ENCODE assay signal across 28 mouse cellular contexts in the genomic region with DNA sequence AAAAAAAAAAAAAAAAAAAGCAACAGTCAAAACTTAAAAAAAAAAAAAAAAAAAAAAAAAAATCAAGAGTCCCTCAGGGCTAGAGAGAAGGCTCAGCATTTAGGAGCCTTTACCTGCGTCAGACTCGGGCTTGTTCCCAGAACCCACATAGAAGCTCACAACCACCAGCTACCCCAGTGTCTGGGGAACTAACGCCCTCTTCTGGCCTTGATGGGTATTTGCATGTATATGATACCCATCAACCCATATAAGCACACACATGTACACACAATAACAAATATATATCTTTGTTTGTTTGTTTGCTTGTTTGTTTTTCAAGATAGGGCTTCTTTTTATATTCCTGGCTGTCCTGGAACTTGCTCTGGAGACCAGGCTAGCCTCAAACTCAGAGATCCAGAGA. TPM values are rescaled to one million over a fixed set of nuclear protein-coding genes. Genes with fewer than 3 reads are reported as not detected.
A peak's percentile ranks its signal among the peaks of the same experiment; 100 is the strongest.
DNase-seq lines count a peak whose midpoint lies in the region; ATAC-seq and TF ChIP-seq lines count a peak whose summit lies in the region.
"Had no signal": no experiment of that assay in that cellular context is flagged by ENCODE, and none has a peak within 500 bp of the region (broad histone marks: within the 10 kb centered on the region; RNA-seq: fewer than 3 reads in every experiment).

No protein-coding gene starts in this region.

- H3K79me2 ChIP-seq in MEL (ENCODE audit: control insufficient read depth, insufficient read depth, low read length, poor library complexity), result no peaks in the 10 kb centered on the region

- no peak overlapping the region for H3K27ac ChIP-seq in layer of hippocampus, adult 2 months
- H3K27ac ChIP-seq in midbrain, postnatal 0 days (ENCODE audit: low read depth, low read length), result no peak overlapping the region
- no peak overlapping the region for H3K27ac ChIP-seq in midbrain, embryonic 10.5 days (replicated peaks)
- H3K27ac ChIP-seq in MEL (ENCODE audit: control insufficient read depth, low read depth, low read length), result no peak overlapping the region
- H3K27ac ChIP-seq in stomach, postnatal 0 days (replicated peaks), result no peak overlapping the region
- H3K27ac ChIP-seq: embryonic facial prominence, embryonic 13.5 days; forebrain, embryonic 13.5 days; heart, embryonic 15.5 days; hindbrain, embryonic 10.5 days; limb, embryonic 10.5 days; lung, embryonic 15.5 days; macrophage had no signal

- peak; percentile 7; the same call in 1 of the 2 replicates for TF ChIP-seq RAD21 in MEL (IDR thresholded peaks at IDR 0.05; ENCODE audit: low read depth, low read length)

- H3K9me3 ChIP-seq in midbrain, postnatal 0 days (ENCODE audit: low read length), result no peaks in the 10 kb centered on the region
- peaks cover 14% of the 10 kb centered on the region; the same call in 1 of the 2 replicates for H3K9me3 ChIP-seq in midbrain, embryonic 10.5 days (replicated peaks)
- H3K9me3 ChIP-seq in MEL (replicated peaks; ENCODE audit: insufficient read depth, low read length), result no peaks in the 10 kb centered on the region
- no peaks in the 10 kb centered on the region for H3K9me3 ChIP-seq in stomach, postnatal 0 days (ENCODE audit: control insufficient read depth, low read length)
- H3K9me3 ChIP-seq: heart, embryonic 15.5 days; limb, embryonic 10.5 days; lung, embryonic 15.5 days had no signal

- no peak for TF ChIP-seq EP300 in MEL (IDR thresholded peaks at IDR 0.05; ENCODE audit: low read depth in 1 of 2, low read length in 2 of 2)
- TF ChIP-seq EP300 in stomach, postnatal 0 days (optimal IDR thresholded peaks at IDR 0.05), result no peak

- no peak for ATAC-seq in midbrain, postnatal 0 days (ENCODE audit: low FRiP score)
- no peak for ATAC-seq in stomach, postnatal 0 days (ENCODE audit: low FRiP score, low TSS enrichment)
- ATAC-seq: activated CD4-positive, CD25-positive, alpha-beta regulatory T cell, adult 4 months; forebrain, embryonic 13.5 days had no signal

- H3K36me3 ChIP-seq in midbrain, postnatal 0 days (ENCODE audit: insufficient read depth, low read length), result no peaks in the 10 kb centered on the region
- H3K36me3 ChIP-seq in midbrain, embryonic 10.5 days, result no peaks in the 10 kb centered on the region
- H3K36me3 ChIP-seq in MEL (ENCODE audit: control insufficient read depth in 1 of 2, insufficient read depth in 2 of 2, low read length in 2 of 2), result no peaks in the 10 kb centered on the region
- no peaks in the 10 kb centered on the region for H3K36me3 ChIP-seq in stomach, postnatal 0 days (ENCODE audit: control insufficient read depth, insufficient read depth, low read length)
- H3K36me3 ChIP-seq: embryonic facial prominence, embryonic 13.5 days; heart, embryonic 15.5 days; hindbrain, embryonic 10.5 days; limb, embryonic 10.5 days; lung, embryonic 15.5 days had no signal

- no peak overlapping the region for H3K4me2 ChIP-seq in midbrain, postnatal 0 days (ENCODE audit: low read depth, low read length, poor library complexity, severe bottlenecking)
- H3K4me2 ChIP-seq in stomach, postnatal 0 days (replicated peaks; ENCODE audit: low read depth), result no peak overlapping the region
- H3K4me2 ChIP-seq: embryonic facial prominence, embryonic 13.5 days; forebrain, embryonic 13.5 days; heart, embryonic 15.5 days; lung, embryonic 15.5 days had no signal

- H3K4me3 ChIP-seq in layer of hippocampus, adult 2 months, result no peak overlapping the region
- H3K4me3 ChIP-seq in midbrain, postnatal 0 days (ENCODE audit: low read depth, low read length), result no peak overlapping the region
- no peak overlapping the region for H3K4me3 ChIP-seq in midbrain, embryonic 10.5 days
- no peak overlapping the region for H3K4me3 ChIP-seq in MEL (ENCODE audit: control insufficient read depth in 1 of 2, insufficient read depth in 1 of 2, low read depth in 2 of 2, low read length in 2 of 2)
- no peak overlapping the region for H3K4me3 ChIP-seq in stomach, postnatal 0 days (ENCODE audit: low read depth, low read length)
- H3K4me3 ChIP-seq: embryonic facial prominence, embryonic 13.5 days; erythroblast, embryonic 14.5 days; forebrain, embryonic 13.5 days; heart, embryonic 15.5 days; hindbrain, embryonic 10.5 days; limb, embryonic 10.5 days; lung, embryonic 15.5 days had no signal

- peak; percentile 39; the same call in 1 of the 2 replicates for TF ChIP-seq CTCF in layer of hippocampus, adult 2 months (conservative IDR thresholded peaks at IDR 0.05)
- 0 out of 2 replicates have a peak, but pooled peaks have one; percentile 15 for TF ChIP-seq CTCF in midbrain, postnatal 0 days (IDR thresholded peaks at IDR 0.05)
- TF ChIP-seq CTCF in MEL (IDR thresholded peaks at IDR 0.05 in 2 of 3, conservative IDR thresholded peaks at IDR 0.05 in 1 of 3; ENCODE audit: control insufficient read depth in 1 of 3, insufficient read depth in 1 of 3, low read depth in 2 of 3, low read length in 3 of 3, poor library complexity in 1 of 3, severe bottlenecking in 1 of 3), result peak in 2 of 3 experiments; percentile 20 to 34; a peak in 3 of 6 replicates
- TF ChIP-seq CTCF in stomach, postnatal 0 days (IDR thresholded peaks at IDR 0.05; ENCODE audit: low read depth), result 0 out of 2 replicates have a peak, but pooled peaks have one; percentile 24

- 71% methylated on average over 3 of the region's 3 CpGs for WGBS in midbrain, postnatal 0 days
- 68% methylated on average over 3 of the region's 3 CpGs for WGBS in midbrain, embryonic 10.5 days
- WGBS in stomach, postnatal 0 days, result 83% methylated on average over 3 of the region's 3 CpGs

- no peaks in the 10 kb centered on the region for H3K27me3 ChIP-seq in midbrain, postnatal 0 days (ENCODE audit: insufficient read depth, low read length)
- H3K27me3 ChIP-seq in midbrain, embryonic 10.5 days (ENCODE audit: low read depth, poor library complexity, severe bottlenecking), result peaks cover 33% of the 10 kb centered on the region
- H3K27me3 ChIP-seq in MEL (ENCODE audit: control insufficient read depth in 1 of 2, insufficient read depth in 2 of 2, low read length in 2 of 2), result peaks cover 20 to 38% of the 10 kb centered on the region in 2 experiments
- H3K27me3 ChIP-seq in stomach, postnatal 0 days (ENCODE audit: control insufficient read depth, insufficient read depth, low read length), result no peaks in the 10 kb centered on the region
- H3K27me3 ChIP-seq: embryonic facial prominence, embryonic 13.5 days; forebrain, embryonic 13.5 days; heart, embryonic 15.5 days; lung, embryonic 15.5 days had no signal

- DNase-seq in layer of hippocampus, adult 2 months (ENCODE audit: low spot score in 2 of 2), result no peak
- DNase-seq in layer of hippocampus, postnatal 10 days (ENCODE audit: low spot score in 2 of 2), result no peak
- DNase-seq in midbrain, postnatal 0 days (ENCODE audit: low spot score), result no peak
- no peak for DNase-seq in midbrain, embryonic 10.5 days (ENCODE audit: low spot score)
- DNase-seq in MEL (ENCODE audit: low read depth, low spot score), result no peak
- DNase-seq in stomach, postnatal 0 days (ENCODE audit: low spot score), result no peak
- no peak for DNase-seq in urinary bladder, postnatal 25 days (ENCODE audit: low spot score)
- DNase-seq: adrenal gland, adult 8-10 months; B cell, adult 2 months; cerebellum, adult 2 months; cerebellum, postnatal 36 days; embryo, embryonic 11 days; gastrocnemius, postnatal 36 days; kidney, adult 2 months; kidney, postnatal 10 days; right cerebral cortex, postnatal 14 days; thymus, postnatal 25 days had no signal

- H3K9ac ChIP-seq in midbrain, postnatal 0 days (replicated peaks; ENCODE audit: low read length, poor library complexity, severe bottlenecking), result no peak overlapping the region
- no peak overlapping the region for H3K9ac ChIP-seq in MEL (ENCODE audit: control insufficient read depth, low read depth, low read length, poor library complexity, severe bottlenecking)
- no peak overlapping the region for H3K9ac ChIP-seq in stomach, postnatal 0 days (ENCODE audit: low read length)
- H3K9ac ChIP-seq: embryonic facial prominence, embryonic 13.5 days; forebrain, embryonic 13.5 days; heart, embryonic 15.5 days; lung, embryonic 15.5 days had no signal

- TF ChIP-seq POLR2A in MEL (IDR thresholded peaks at IDR 0.05; ENCODE audit: control insufficient read depth in 1 of 2, insufficient read depth in 1 of 2, low read depth in 1 of 2, low read length in 2 of 2, poor library complexity in 1 of 2), result no peak

- no peaks in the 10 kb centered on the region for H3K4me1 ChIP-seq in midbrain, postnatal 0 days (ENCODE audit: insufficient read depth, low read length)
- H3K4me1 ChIP-seq in midbrain, embryonic 10.5 days, result peaks cover 13% of the 10 kb centered on the region
- H3K4me1 ChIP-seq in MEL (ENCODE audit: control insufficient read depth in 1 of 2, insufficient read depth in 2 of 2, low read length in 2 of 2), result no peaks in the 10 kb centered on the region
- no peaks in the 10 kb centered on the region; the same call in 1 of the 2 replicates for H3K4me1 ChIP-seq in stomach, postnatal 0 days (replicated peaks; ENCODE audit: control insufficient read depth, insufficient read depth)

RNA-seq across cellular contexts. Expression of a gene that starts 8.3 kb away (rescaled TPM):
- 1 to 10 TPM; 3.9 to 4.2 TPM for total RNA-seq in layer of hippocampus, adult 2 months (2021)
- 1 to 10 TPM; 6.0 to 7.1 TPM for total RNA-seq in layer of hippocampus, postnatal 10 days (2021)
- total RNA-seq in midbrain, postnatal 0 days (2014; rRNA removed), result 1.1 and 3.5 TPM in 2 replicates
- polyA plus RNA-seq in midbrain, postnatal 0 days (2015; fragmentation: Nextera tagmentation; extraction: Ambion mirVana), result 4.6 and 5.8 TPM in 2 replicates
- polyA plus RNA-seq in midbrain, embryonic 10.5 days (2016; fragmentation: Nextera tagmentation; extraction: Ambion mirVana), result 11.1 and 12.6 TPM in 2 replicates
- total RNA-seq in MEL (2012; rRNA removed), result 0.33 and 0.35 TPM in 2 replicates
- under 1 TPM in 1 of 2 experiments, not detected in 1; 0.13 TPM for polyA plus RNA-seq in MEL (2012; ENCODE audit: insufficient read depth in 1 of 2, insufficient read length in 2 of 2, low read depth in 1 of 2, low replicate concordance in 2 of 2, missing spikeins in 1 of 2)
- polyA plus RNA-seq in stomach, postnatal 0 days (2015; fragmentation: Nextera tagmentation; extraction: Ambion mirVana), result 20.1 and 22.4 TPM in 2 replicates
- total RNA-seq: gastrocnemius, postnatal 36 days; liver, adult 2 months; monocyte, adult 5-6 weeks had no signal
- polyA plus RNA-seq: activated CD4-positive, CD25-positive, alpha-beta regulatory T cell, adult 4 months; erythroblast, embryonic 14.5 days; liver, adult 2 months; macrophage had no signal

RNA-seq across cellular contexts. Expression of a gene that starts 16.6 kb away (rescaled TPM):
- 1 to 10 TPM; 7.5 to 9.2 TPM for total RNA-seq in layer of hippocampus, adult 2 months (2021)
- total RNA-seq in layer of hippocampus, postnatal 10 days (2021), result 10 to 100 TPM in 1 of 2 experiments, 1 to 10 TPM in 1; 9.3 to 10.2 TPM
- total RNA-seq in midbrain, postnatal 0 days (2014; rRNA removed), result 16.8 and 17.3 TPM in 2 replicates
- polyA plus RNA-seq in midbrain, postnatal 0 days (2015; fragmentation: Nextera tagmentation; extraction: Ambion mirVana), result 3.9 and 4.5 TPM in 2 replicates
- 26.5 and 27.9 TPM in 2 replicates for polyA plus RNA-seq in midbrain, embryonic 10.5 days (2016; fragmentation: Nextera tagmentation; extraction: Ambion mirVana)
- not detected in 2 replicates for total RNA-seq in MEL (2012; rRNA removed)
- polyA plus RNA-seq in MEL (2012; ENCODE audit: insufficient read depth in 1 of 2, insufficient read length in 2 of 2, low read depth in 1 of 2, low replicate concordance in 2 of 2, missing spikeins in 1 of 2), result not detected
- 10.2 and 11.8 TPM in 2 replicates for polyA plus RNA-seq in stomach, postnatal 0 days (2015; fragmentation: Nextera tagmentation; extraction: Ambion mirVana)
- total RNA-seq: monocyte, adult 5-6 weeks had no signal
- polyA plus RNA-seq: activated CD4-positive, CD25-positive, alpha-beta regulatory T cell, adult 4 months; erythroblast, embryonic 14.5 days; macrophage had no signal

RNA-seq across cellular contexts. Expression of a gene that starts 31.4 kb away (rescaled TPM):
- 10 to 100 TPM; 53.0 to 58.9 TPM for total RNA-seq in layer of hippocampus, adult 2 months (2021)
- 10 to 100 TPM; 47.0 to 51.1 TPM for total RNA-seq in layer of hippocampus, postnatal 10 days (2021)
- 24.8 and 33.4 TPM in 2 replicates for total RNA-seq in midbrain, postnatal 0 days (2014; rRNA removed)
- polyA plus RNA-seq in midbrain, postnatal 0 days (2015; fragmentation: Nextera tagmentation; extraction: Ambion mirVana), result 35.8 and 53.3 TPM in 2 replicates
- polyA plus RNA-seq in midbrain, embryonic 10.5 days (2016; fragmentation: Nextera tagmentation; extraction: Ambion mirVana), result 65.5 and 73.8 TPM in 2 replicates
- 17.9 and 20.3 TPM in 2 replicates for total RNA-seq in MEL (2012; rRNA removed)
- polyA plus RNA-seq in MEL (2012; ENCODE audit: insufficient read depth in 1 of 2, insufficient read length in 2 of 2, low read depth in 1 of 2, low replicate concordance in 2 of 2, missing spikeins in 1 of 2), result 10 to 100 TPM; 25.8 to 29.7 TPM
- 16.7 and 16.8 TPM in 2 replicates for polyA plus RNA-seq in stomach, postnatal 0 days (2015; fragmentation: Nextera tagmentation; extraction: Ambion mirVana)
